Mouse (Mus musculus): ENCODE measurements around the gene Nek7. TPM values are rescaled to one million over a fixed set of nuclear protein-coding genes. Genes with fewer than 3 reads are reported as not detected.

Nek7 gene
- polyA plus RNA-seq, 1 experiment, result 63.3 TPM

DNA sequence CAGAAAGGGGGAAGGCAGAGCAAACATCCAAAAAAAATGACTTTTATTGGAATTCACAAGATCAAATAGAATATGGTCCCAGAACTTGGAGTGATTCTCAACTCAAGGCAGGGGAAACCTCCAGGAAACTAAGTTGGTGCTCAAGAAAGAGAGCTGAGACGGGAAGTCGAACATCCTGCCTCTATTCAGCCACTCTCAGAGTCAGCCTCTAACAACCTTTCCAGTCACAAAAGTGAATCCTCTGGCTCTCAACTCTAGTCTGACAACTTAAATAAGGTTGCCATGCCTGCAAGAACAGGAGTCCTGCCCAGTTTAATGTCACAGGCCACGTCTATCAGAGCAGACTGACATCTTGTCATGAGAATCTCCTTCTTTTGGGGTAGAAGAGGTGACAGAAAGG lies 7.9 kb upstream of the Nek7 start:
- H3K27ac ChIP-seq (ENCODE audit: insufficient read depth, low read length), result no peak overlapping the region
- 0 out of 2 replicates have a peak, but pooled peaks cover 2% of the 10 kb centered on the region for H3K4me1 ChIP-seq (ENCODE audit: control insufficient read depth, insufficient read depth, low read length)
- no peak for TF ChIP-seq POLR2A (IDR thresholded peaks at IDR 0.05; ENCODE audit: low read depth, low read length)
- no peak for TF ChIP-seq CTCF (IDR thresholded peaks at IDR 0.05; ENCODE audit: borderline replicate concordance, insufficient read depth, low read length)
- no peak overlapping the region for H3K4me3 ChIP-seq (ENCODE audit: insufficient read depth, low read length)

GRCm38 (mm10) chr1:138626288-138626687 lies 6.3 kb upstream of the Nek7 start:
- TF ChIP-seq POLR2A (IDR thresholded peaks at IDR 0.05; ENCODE audit: low read depth, low read length) (no peak), CTCF (IDR thresholded peaks at IDR 0.05; ENCODE audit: borderline replicate concordance, insufficient read depth, low read length) (no peak)
- 0 out of 2 replicates have a peak, but pooled peaks cover 2% of the 10 kb centered on the region for H3K4me1 ChIP-seq (ENCODE audit: control insufficient read depth, insufficient read depth, low read length)
- no peak overlapping the region for H3K4me3 ChIP-seq (ENCODE audit: insufficient read depth, low read length)
- no peak overlapping the region for H3K27ac ChIP-seq (ENCODE audit: insufficient read depth, low read length)

DNA sequence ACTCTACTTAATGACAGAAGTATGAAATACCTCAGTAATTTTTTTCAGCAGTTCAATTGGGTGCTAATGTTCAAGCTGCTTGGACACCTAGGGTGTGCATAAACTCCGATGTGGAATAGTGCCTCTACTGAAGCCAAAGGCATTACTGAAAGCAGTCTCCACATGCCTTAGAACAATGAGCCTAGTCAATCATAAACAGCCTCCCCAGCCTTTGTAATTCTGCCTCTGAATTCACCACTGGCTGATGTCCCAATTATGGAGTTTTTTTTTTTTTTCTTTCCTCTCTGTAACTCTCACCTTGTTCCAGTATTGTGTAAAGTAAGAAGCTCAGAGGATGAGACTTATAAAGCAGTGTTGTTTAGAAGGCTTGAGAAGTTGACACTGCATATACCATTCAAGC lies 3.9 kb upstream of the Nek7 start:
- TF ChIP-seq POLR2A (IDR thresholded peaks at IDR 0.05; ENCODE audit: low read depth, low read length) (no peak), CTCF (IDR thresholded peaks at IDR 0.05; ENCODE audit: borderline replicate concordance, insufficient read depth, low read length) (no peak)
- Histone ChIP-seq H3K27ac (ENCODE audit: insufficient read depth, low read length) (no peak overlapping the region), H3K4me1 (ENCODE audit: control insufficient read depth, insufficient read depth, low read length) (peaks cover 4% of the 10 kb centered on the region; the same call in 1 of the 2 replicates), H3K4me3 (ENCODE audit: insufficient read depth, low read length) (no peak overlapping the region)

GRCm38 (mm10) chr1:138622831-138623230 lies 2.9 kb upstream of the Nek7 start:
- Histone ChIP-seq H3K4me1 (ENCODE audit: control insufficient read depth, insufficient read depth, low read length) (peaks cover 2% of the 10 kb centered on the region; the same call in 1 of the 2 replicates), H3K4me3 (ENCODE audit: insufficient read depth, low read length) (no peak overlapping the region), H3K27ac (ENCODE audit: insufficient read depth, low read length) (peak overlapping the region; percentile 39; the same call in 1 of the 2 replicates)
- TF ChIP-seq POLR2A (IDR thresholded peaks at IDR 0.05; ENCODE audit: low read depth, low read length) (no peak), CTCF (IDR thresholded peaks at IDR 0.05; ENCODE audit: borderline replicate concordance, insufficient read depth, low read length) (no peak)

DNA sequence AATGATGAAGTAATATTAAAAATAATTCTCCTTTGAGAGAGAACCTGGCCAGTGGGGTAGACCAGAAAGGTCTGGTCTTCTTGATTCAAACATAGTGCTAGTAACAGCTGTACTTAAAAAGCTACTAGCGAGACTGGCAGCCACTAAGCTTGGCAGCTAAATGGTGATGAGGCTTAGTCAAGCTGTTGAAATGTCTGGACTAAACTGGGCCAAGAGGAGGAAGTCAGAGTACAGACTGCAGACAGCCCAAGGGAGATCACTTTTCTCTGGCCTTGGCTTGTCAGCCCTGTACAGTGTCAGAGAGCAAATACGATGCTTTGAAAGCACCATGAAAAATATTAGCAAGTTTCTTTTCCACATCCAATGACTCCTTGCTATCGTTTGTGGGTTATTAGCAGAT lies 2.5 kb upstream of the Nek7 start:
- Histone ChIP-seq H3K4me3 (ENCODE audit: insufficient read depth, low read length) (no peak overlapping the region), H3K27ac (ENCODE audit: insufficient read depth, low read length) (peak overlapping the region; percentile 39), H3K4me1 (ENCODE audit: control insufficient read depth, insufficient read depth, low read length) (peaks cover 2% of the 10 kb centered on the region; the same call in 1 of the 2 replicates)
- TF ChIP-seq POLR2A (IDR thresholded peaks at IDR 0.05; ENCODE audit: low read depth, low read length) (no peak), CTCF (IDR thresholded peaks at IDR 0.05; ENCODE audit: borderline replicate concordance, insufficient read depth, low read length) (no peak)

- TF ChIP-seq POLR2A (IDR thresholded peaks at IDR 0.05; ENCODE audit: low read depth, low read length), result peak; percentile 97
- no peak for TF ChIP-seq CTCF (IDR thresholded peaks at IDR 0.05; ENCODE audit: borderline replicate concordance, insufficient read depth, low read length)
- H3K27ac ChIP-seq (ENCODE audit: insufficient read depth, low read length), result peak overlapping the region; percentile 95
- H3K4me3 ChIP-seq (ENCODE audit: insufficient read depth, low read length), result peak overlapping the region; percentile 45
- H3K4me1 ChIP-seq (ENCODE audit: control insufficient read depth, insufficient read depth, low read length), result peaks cover 2% of the 10 kb centered on the region
Measured at GRCm38 (mm10) chr1:138619114-138619971, 598 bp downstream of the Nek7 start.

DNA sequence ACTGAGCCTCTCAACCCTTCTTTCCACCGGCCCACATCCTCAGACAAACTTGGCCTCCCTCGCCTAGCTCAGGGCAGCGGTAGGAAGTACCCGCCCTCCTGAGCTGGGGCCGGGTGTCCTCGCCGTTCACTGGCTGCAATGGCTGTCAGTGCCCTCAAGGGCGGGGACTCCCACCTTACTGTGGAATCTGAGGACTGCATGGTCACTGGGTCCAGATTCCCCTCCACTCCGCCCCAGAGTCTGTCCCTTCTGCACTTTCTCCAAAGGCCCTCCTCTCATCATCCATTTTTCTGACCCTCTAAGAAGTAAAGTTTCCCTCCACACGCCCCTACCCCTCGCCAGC lies 2.0 kb downstream of the Nek7 start:
- Histone ChIP-seq H3K4me1 (ENCODE audit: control insufficient read depth, insufficient read depth, low read length) (peaks cover 2% of the 10 kb centered on the region), H3K27ac (ENCODE audit: insufficient read depth, low read length) (peak overlapping the region; percentile 75), H3K4me3 (ENCODE audit: insufficient read depth, low read length) (peak overlapping the region; percentile 53)
- peak; percentile 86 for TF ChIP-seq POLR2A (IDR thresholded peaks at IDR 0.05; ENCODE audit: low read depth, low read length)
- no peak for TF ChIP-seq CTCF (IDR thresholded peaks at IDR 0.05; ENCODE audit: borderline replicate concordance, insufficient read depth, low read length)

DNA sequence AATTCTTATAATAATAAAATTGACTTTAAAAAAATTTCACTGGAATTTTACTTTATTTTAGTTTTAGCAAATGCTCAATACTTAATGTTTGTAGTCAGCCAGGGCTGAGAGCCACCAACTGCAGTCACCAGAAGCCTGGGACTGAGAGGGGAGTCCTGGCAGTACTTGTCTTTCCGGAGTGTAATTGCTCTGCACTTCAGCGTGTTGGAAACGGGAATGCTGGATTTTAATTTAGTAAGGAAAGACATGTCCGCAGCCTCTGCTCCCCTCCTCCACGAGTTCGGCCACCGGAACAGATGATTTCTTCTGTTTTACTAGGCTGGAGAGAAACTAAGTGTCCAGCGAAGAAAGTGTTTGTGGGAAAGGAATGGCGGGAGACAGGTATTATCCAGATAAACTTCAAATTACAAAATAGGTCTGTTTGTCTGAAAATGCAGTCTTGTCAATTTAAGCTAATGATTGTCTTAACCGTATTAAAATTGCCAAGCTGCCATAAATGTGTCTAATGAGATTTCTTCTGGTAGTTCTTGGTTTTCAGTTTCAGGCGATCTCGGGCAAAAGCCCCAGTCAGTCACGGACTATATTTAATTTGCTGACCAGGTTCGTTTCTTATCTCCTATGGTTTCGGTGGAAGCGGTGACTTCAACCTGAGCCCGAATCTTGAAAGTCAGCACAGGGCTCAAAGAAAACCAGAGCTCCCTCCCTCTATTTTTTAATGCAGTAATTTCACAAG lies 2.5 kb downstream of the Nek7 start:
- Histone ChIP-seq H3K27ac (ENCODE audit: insufficient read depth, low read length) (peak overlapping the region; percentile 75), H3K4me3 (ENCODE audit: insufficient read depth, low read length) (peak overlapping the region; percentile 45), H3K4me1 (ENCODE audit: control insufficient read depth, insufficient read depth, low read length) (peaks cover 2% of the 10 kb centered on the region)
- TF ChIP-seq POLR2A (IDR thresholded peaks at IDR 0.05; ENCODE audit: low read depth, low read length), result 0 out of 2 replicates have a peak, but pooled peaks have one; percentile 11
- TF ChIP-seq CTCF (IDR thresholded peaks at IDR 0.05; ENCODE audit: borderline replicate concordance, insufficient read depth, low read length), result no peak

- Histone ChIP-seq H3K4me1 (ENCODE audit: control insufficient read depth, insufficient read depth, low read length) (peaks cover 2% of the 10 kb centered on the region), H3K27ac (ENCODE audit: insufficient read depth, low read length) (no peak overlapping the region), H3K4me3 (ENCODE audit: insufficient read depth, low read length) (no peak overlapping the region)
- TF ChIP-seq POLR2A (IDR thresholded peaks at IDR 0.05; ENCODE audit: low read depth, low read length), result no peak
- TF ChIP-seq CTCF (IDR thresholded peaks at IDR 0.05; ENCODE audit: borderline replicate concordance, insufficient read depth, low read length), result no peak
Measured at GRCm38 (mm10) chr1:138615388-138615787, 4.6 kb downstream of the Nek7 start.
